Mouse (Mus musculus): Measurements from ENCODE around the gene Mfap1b. TPM values are rescaled to one million over a fixed set of nuclear protein-coding genes. Genes with fewer than 3 reads are reported as not detected.
"Not testable (repeated sequence)": the region's sequence is repeated elsewhere in the genome, so short reads cannot be mapped to it uniquely, and the experiment has no call there.

The Mfap1b gene
- polyA plus RNA-seq, 1 experiment from 2014 or later, result 77.1 TPM

DNA sequence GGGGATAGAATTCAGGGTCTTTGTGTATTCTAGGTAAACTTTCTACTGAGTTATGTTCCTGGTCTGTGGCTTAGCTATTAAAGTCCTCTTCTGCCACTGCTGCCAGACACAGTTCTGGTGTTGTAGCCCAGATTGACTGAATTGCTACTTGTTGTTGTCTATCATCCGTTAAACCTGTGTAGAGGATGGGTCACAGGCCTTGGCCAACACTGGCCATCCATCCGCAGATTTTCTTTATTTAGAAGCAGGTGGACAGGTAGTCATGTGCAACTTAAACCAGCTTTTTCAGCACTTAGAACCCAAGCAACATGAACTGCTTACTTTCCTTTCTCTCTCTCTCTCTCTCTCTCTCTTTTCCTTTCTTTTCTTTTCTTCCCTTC is 34.1 kb upstream of the Mfap1b start:
- 88% methylated on average over 2 of the region's 2 CpGs for WGBS
- no peak overlapping the region for H3K9ac ChIP-seq (replicated peaks; ENCODE audit: low read depth, low read length)

DNA sequence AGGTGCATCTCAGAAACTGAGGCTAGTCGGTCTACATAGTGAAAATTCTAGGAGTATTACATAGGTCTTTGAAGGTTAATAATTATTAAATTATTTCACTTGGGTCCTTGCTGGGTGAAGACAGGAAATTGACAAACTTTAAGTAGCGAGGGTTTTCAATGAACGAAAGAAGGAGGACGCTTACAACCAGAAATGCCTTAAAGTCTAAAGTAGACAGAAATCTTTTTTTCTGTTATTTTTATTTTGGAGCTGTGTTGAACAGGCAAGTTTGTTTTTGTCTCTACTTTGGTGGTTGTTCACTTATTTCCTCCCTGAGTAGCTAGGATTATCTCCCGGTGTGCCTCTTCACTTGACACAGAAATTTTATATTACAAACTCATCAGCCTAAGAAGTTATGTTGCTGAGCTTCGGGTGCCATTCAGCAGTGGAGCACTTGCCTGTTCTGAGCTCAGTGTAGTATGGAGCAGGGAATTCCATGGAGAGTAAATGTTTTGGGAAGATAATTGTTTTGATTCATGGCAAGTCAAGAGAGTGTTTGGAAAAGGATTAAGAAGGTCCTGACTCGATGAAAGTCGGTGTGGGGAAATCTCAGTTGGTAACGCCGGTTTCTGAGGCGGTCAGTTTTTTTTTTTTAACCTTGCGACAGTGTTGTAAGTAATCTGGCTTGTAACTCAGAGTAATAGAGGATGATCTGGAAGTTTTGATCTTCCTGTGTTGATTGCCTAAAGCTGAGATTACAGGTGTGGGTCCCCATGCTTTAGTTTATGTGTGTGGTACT is 33.5 kb upstream of the Mfap1b start:
- Histone ChIP-seq H3K36me3 (ENCODE audit: control insufficient read depth, insufficient read depth, low read length) (no peaks in the 10 kb centered on the region), H3K9ac (replicated peaks; ENCODE audit: low read depth, low read length) (no peak overlapping the region; the same call in 1 of the 2 replicates), H3K27ac (ENCODE audit: low read depth, low read length) (no peak overlapping the region), H3K4me1 (ENCODE audit: control insufficient read depth, insufficient read depth, low read length) (peaks cover 13% of the 10 kb centered on the region; the same call in 1 of the 2 replicates), H3K4me2 (ENCODE audit: low read depth, low read length) (peak overlapping the region; percentile 58), H3K4me3 (ENCODE audit: low read depth, low read length) (peak overlapping the region; percentile 49), H3K27me3 (ENCODE audit: control insufficient read depth, insufficient read depth, low read length) (no peaks in the 10 kb centered on the region), H3K9me3 (ENCODE audit: control insufficient read depth, low read length) (no peaks in the 10 kb centered on the region)
- WGBS, result 25% methylated on average over 12 of the region's 12 CpGs
- no peak for ATAC-seq (ENCODE audit: low read depth)

More for the DNA sequence above, 34.1 kb upstream of the Mfap1b start:
- Histone ChIP-seq H3K4me3 (ENCODE audit: low read depth, low read length) (no peak overlapping the region), H3K9me3 (ENCODE audit: control insufficient read depth, low read length) (no peaks in the 10 kb centered on the region), H3K36me3 (ENCODE audit: control insufficient read depth, insufficient read depth, low read length) (no peaks in the 10 kb centered on the region), H3K4me1 (ENCODE audit: control insufficient read depth, insufficient read depth, low read length) (peaks cover 13% of the 10 kb centered on the region; the same call in 1 of the 2 replicates), H3K27ac (ENCODE audit: low read depth, low read length) (no peak overlapping the region), H3K27me3 (ENCODE audit: control insufficient read depth, insufficient read depth, low read length) (no peaks in the 10 kb centered on the region), H3K4me2 (ENCODE audit: low read depth, low read length) (peak overlapping the region; percentile 58)
- ATAC-seq (ENCODE audit: low read depth), result no peak

DNA sequence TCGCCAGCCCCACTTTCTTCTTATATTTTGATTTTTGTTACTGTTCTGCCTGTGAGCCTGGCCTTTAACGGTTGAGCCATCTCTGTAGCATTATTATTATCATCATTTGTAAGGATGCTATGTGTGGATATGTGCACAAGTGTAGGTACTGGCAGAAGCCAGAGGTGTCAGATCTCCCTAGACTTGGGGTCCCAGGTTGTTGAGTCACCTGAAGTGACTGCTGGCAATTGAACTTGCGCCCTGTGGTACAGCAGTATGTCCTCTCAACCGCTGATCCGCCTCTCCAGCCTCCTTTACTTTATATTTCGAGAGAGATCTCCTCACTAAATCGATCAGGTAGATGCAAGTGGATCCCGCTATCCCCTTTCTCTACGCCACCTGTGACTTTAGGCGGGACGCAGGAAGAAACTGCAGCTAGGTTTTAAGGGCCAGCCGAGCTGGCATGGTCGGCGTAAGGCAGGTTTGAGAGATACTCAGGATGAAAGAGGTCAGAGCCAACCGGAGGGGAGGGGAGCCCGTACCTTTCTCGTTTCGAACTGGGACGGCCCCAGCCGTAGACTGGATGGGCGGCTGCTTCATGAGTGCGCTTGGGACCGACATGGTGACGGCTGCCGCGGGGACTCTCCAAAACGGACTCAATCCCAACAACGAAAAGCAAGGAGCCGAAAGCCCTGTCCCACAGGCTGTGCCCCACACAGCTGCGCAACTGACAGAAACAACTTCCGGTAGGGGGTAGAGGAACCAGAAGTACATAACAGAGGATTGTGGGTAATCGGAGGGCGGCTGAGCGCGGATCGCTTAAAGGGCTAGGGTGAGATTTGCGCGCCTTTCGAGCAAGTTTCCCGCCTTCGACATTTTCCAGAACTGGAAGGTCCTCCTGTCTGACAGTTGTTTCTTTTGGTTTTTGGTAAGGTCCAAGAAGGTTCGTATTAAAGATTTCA is 32.3 kb upstream of the Mfap1b start, which contains the start of the genes Mfap1a and Wdr76:
Mfap1a (minus strand) TSS at position 724 of the 941 bp plus-strand sequence.
Wdr76 (plus strand) TSS at position 782 of the 941 bp plus-strand sequence.
- not testable (repeated sequence) for H3K36me3 ChIP-seq (ENCODE audit: control insufficient read depth, insufficient read depth, low read length); H3K27me3 ChIP-seq (ENCODE audit: control insufficient read depth, insufficient read depth, low read length); H3K27ac ChIP-seq (ENCODE audit: low read depth, low read length); H3K9me3 ChIP-seq (ENCODE audit: control insufficient read depth, low read length)
- Histone ChIP-seq H3K4me3 (ENCODE audit: low read depth, low read length) (peak within 1 kb of the TSS; percentile 49), H3K4me2 (ENCODE audit: low read depth, low read length) (peak within 1 kb of the TSS; percentile 58), H3K4me1 (ENCODE audit: control insufficient read depth, insufficient read depth, low read length) (peaks cover 13% of the 10 kb centered on the region; the same call in 1 of the 2 replicates), H3K9ac (replicated peaks; ENCODE audit: low read depth, low read length) (peak within 1 kb of the TSS; percentile 50)
- WGBS, result 3% methylated on average over 38 of the region's 42 CpGs
- ATAC-seq (ENCODE audit: low read depth), result peak; percentile 94

DNA sequence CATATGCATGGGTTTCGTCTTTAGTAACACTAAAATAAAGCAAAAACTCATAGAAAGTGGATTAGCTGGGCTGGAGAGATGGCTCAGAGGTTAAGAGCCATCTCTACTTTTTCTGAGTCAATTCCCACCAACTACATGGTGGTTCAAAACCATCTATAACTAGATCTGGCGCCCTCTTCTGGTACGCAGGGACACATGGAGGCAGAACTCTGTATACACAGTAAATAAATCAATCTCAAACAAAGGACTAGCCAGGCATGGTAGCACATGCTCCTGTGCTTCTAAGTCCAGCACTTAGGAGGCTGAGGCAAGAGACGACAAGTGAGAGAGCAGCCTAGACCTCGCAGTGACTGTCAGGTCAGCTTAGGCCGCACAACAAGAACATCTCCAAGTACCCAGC is 27.7 kb upstream of the Mfap1b start:
- H3K4me3 ChIP-seq (ENCODE audit: low read depth, low read length); H3K4me2 ChIP-seq (ENCODE audit: low read depth, low read length); ATAC-seq (ENCODE audit: low read depth); H3K9me3 ChIP-seq (ENCODE audit: control insufficient read depth, low read length); H3K9ac ChIP-seq (replicated peaks; ENCODE audit: low read depth, low read length); H3K27ac ChIP-seq (ENCODE audit: low read depth, low read length); H3K36me3 ChIP-seq (ENCODE audit: control insufficient read depth, insufficient read depth, low read length); H3K4me1 ChIP-seq (ENCODE audit: control insufficient read depth, insufficient read depth, low read length); H3K27me3 ChIP-seq (ENCODE audit: control insufficient read depth, insufficient read depth, low read length): not testable (repeated sequence)
- 62% methylated on average over 2 of the region's 6 CpGs for WGBS

DNA sequence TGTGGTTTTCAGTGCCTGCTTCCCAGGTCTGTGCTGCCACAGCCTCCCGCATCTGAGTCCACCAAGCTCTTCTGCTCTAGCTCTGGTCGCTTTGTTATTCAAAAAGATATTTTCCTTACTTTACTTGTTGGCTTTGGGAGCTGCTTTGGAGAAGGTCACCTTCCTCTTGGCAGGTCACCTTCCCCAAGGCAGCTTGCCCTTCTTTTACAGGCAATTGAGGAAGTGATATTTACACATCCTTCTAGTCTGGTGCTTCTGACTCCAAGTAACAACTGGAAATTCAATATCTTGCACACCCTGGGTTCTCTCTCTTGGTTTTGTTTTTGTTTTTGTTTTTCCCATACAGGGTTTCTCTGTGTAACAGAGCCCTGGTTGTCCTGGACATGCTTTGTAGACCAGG is 10.5 kb upstream of the Mfap1b start:
- H3K9me3 ChIP-seq (ENCODE audit: control insufficient read depth, low read length); ATAC-seq (ENCODE audit: low read depth); H3K27me3 ChIP-seq (ENCODE audit: control insufficient read depth, insufficient read depth, low read length); H3K36me3 ChIP-seq (ENCODE audit: control insufficient read depth, insufficient read depth, low read length); H3K4me3 ChIP-seq (ENCODE audit: low read depth, low read length); H3K4me2 ChIP-seq (ENCODE audit: low read depth, low read length); H3K27ac ChIP-seq (ENCODE audit: low read depth, low read length); H3K4me1 ChIP-seq (ENCODE audit: control insufficient read depth, insufficient read depth, low read length); H3K9ac ChIP-seq (replicated peaks; ENCODE audit: low read depth, low read length): not testable (repeated sequence)
- WGBS, result 67% methylated on average over 1 of the region's 2 CpGs

DNA sequence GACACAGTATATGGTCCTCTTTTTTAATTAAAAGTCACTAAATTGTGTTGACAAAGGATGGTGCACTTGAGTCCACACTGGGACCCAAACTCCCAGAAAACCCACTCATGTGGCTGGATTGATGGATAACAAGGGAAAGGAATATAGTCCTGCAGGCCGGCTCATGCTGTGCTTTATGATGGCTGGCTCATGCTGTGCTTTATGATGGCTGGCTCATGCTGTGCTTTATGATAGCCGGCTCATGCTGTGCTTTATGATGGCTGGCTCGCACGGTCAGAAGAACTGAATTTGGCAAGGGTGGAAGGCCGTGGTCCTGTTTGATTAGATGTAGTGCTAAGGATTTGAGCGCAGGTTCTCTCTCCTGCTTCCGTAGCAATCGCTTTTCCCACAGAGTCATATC is 9.7 kb upstream of the Mfap1b start:
- ATAC-seq (ENCODE audit: low read depth), result peak; percentile 54; the same call in 1 of the 2 replicates
- Histone ChIP-seq H3K4me3 (ENCODE audit: low read depth, low read length) (no peak overlapping the region), H3K9me3 (ENCODE audit: control insufficient read depth, low read length) (no peaks in the 10 kb centered on the region), H3K4me1 (ENCODE audit: control insufficient read depth, insufficient read depth, low read length) (0 out of 2 replicates have a peak, but pooled peaks cover 3% of the 10 kb centered on the region), H3K36me3 (ENCODE audit: control insufficient read depth, insufficient read depth, low read length) (no peaks in the 10 kb centered on the region), H3K27ac (ENCODE audit: low read depth, low read length) (no peak overlapping the region), H3K27me3 (ENCODE audit: control insufficient read depth, insufficient read depth, low read length) (no peaks in the 10 kb centered on the region), H3K9ac (replicated peaks; ENCODE audit: low read depth, low read length) (no peak overlapping the region), H3K4me2 (ENCODE audit: low read depth, low read length) (no peak overlapping the region; the same call in 1 of the 2 replicates)
- 13% methylated on average over 8 of the region's 8 CpGs for WGBS

DNA sequence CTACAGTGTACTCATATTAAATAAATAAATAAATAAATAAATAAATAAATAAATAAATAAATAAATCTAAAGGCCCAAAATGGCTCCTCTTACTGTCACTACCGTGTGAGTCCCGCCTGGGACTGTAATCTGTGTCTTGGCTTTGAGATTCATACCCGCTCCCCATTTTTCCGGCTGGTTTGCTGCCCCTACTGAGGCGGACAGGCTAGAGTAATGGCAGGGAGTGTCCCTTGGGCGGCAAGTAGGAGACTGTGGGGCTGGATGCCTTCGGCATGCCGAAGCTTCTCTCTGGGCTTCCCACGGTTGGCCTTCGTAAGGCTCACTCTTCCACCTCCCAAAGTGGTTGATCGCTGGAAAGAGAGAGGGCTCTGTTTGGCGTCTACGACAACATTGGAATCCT is 7.0 kb upstream of the Mfap1b start:
- not testable (repeated sequence) for H3K4me2 ChIP-seq (ENCODE audit: low read depth, low read length); H3K4me1 ChIP-seq (ENCODE audit: control insufficient read depth, insufficient read depth, low read length); ATAC-seq (ENCODE audit: low read depth); H3K27me3 ChIP-seq (ENCODE audit: control insufficient read depth, insufficient read depth, low read length); H3K27ac ChIP-seq (ENCODE audit: low read depth, low read length); H3K9ac ChIP-seq (replicated peaks; ENCODE audit: low read depth, low read length); H3K36me3 ChIP-seq (ENCODE audit: control insufficient read depth, insufficient read depth, low read length); H3K9me3 ChIP-seq (ENCODE audit: control insufficient read depth, low read length); H3K4me3 ChIP-seq (ENCODE audit: low read depth, low read length)
- WGBS, result 85% methylated on average over 13 of the region's 13 CpGs

DNA sequence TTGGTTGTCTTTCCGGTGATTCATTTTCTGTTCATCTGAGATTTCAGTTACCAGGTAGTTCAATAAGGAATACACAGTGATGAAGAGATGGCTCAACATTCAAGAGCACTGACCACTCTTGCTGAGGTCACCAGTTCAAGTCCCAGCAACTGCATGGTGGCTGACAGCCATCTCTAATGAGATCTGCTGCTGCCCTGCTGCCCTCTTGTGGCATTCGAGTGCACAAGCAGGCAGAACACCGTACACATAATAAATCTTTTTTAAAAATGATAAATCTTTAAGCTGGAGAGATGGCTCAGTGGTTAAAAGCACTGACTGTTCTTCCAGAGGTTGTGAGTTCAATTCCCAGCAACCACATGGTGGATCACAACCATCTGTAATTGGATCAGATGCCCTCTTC is 6.6 kb upstream of the Mfap1b start:
- Histone ChIP-seq H3K9me3 (ENCODE audit: control insufficient read depth, low read length) (no peaks in the 10 kb centered on the region), H3K4me1 (ENCODE audit: control insufficient read depth, insufficient read depth, low read length) (0 out of 2 replicates have a peak, but pooled peaks cover 3% of the 10 kb centered on the region), H3K36me3 (ENCODE audit: control insufficient read depth, insufficient read depth, low read length) (no peaks in the 10 kb centered on the region), H3K27me3 (ENCODE audit: control insufficient read depth, insufficient read depth, low read length) (no peaks in the 10 kb centered on the region), H3K9ac (replicated peaks; ENCODE audit: low read depth, low read length) (no peak overlapping the region), H3K27ac (ENCODE audit: low read depth, low read length) (no peak overlapping the region), H3K4me2 (ENCODE audit: low read depth, low read length) (no peak overlapping the region), H3K4me3 (ENCODE audit: low read depth, low read length) (no peak overlapping the region)
- WGBS, result 62% methylated on average over 3 of the region's 3 CpGs
- no peak for ATAC-seq (ENCODE audit: low read depth)

All from neural tube, embryonic 14.5 days (tissue).